Mouse (Mus musculus) olfactory bulb, adult 2 months (tissue): ENCODE data around the gene Pdcd4. TPM values are rescaled to one million over a fixed set of nuclear protein-coding genes. Genes with fewer than 3 reads are reported as not detected.

Source experiments
- H3K27ac ChIP-seq: fragments of 200-500 bp; 2 replicates; pipeline ENCODE4 v1.5.1; 2012; ENCODE audit warnings: low read depth, low read length; ENCODE audit not compliant: insufficient read depth
- H3K4me1 ChIP-seq: fragments of 200-500 bp; 2 replicates; pipeline ENCODE4 v1.6.1; 2012; ENCODE audit warnings: low read length; ENCODE audit not compliant: control insufficient read depth, insufficient read depth
- H3K4me3 ChIP-seq: fragments of 200-500 bp; 2 replicates; pipeline ENCODE4 v1.5.1; 2012; ENCODE audit warnings: mild to moderate bottlenecking, low read depth, low read length, moderate library complexity; ENCODE audit not compliant: insufficient read depth
- CTCF ChIP-seq: fragments of 200-500 bp; IDR thresholded peaks from 2 replicates; pipeline ENCODE4 v1.5.1; 2012; ENCODE audit warnings: low read depth, mild to moderate bottlenecking, low read length, moderate library complexity; ENCODE audit not compliant: insufficient read depth
- POLR2A ChIP-seq: fragments of 200-500 bp; IDR thresholded peaks from 2 replicates; pipeline ENCODE4 v1.6.1; 2012; ENCODE audit warnings: mild to moderate bottlenecking, low read depth, low read length, moderate library complexity; ENCODE audit not compliant: insufficient read depth
- WGBS: fragments of 180-500 bp; shearing (Covaris S2); methylation state at CpG from one replicate; pipeline ENCODE4 v1.1.7; 2018; 5-methylcytosine and 5-hydroxymethylcytosine counted together
- polyA plus RNA-seq: library from polyadenylated mRNA; stranded (reverse); fragments of >200 nt; gene quantifications from 2 replicates; pipeline ENCODE4 v1.2.4, GENCODE M21; 2012; ENCODE audit warnings: low replicate concordance; ENCODE audit not compliant: missing spikeins, insufficient read depth, insufficient read length

Pdcd4 gene
- polyA plus RNA-seq, 1 experiment: not detected

DNA sequence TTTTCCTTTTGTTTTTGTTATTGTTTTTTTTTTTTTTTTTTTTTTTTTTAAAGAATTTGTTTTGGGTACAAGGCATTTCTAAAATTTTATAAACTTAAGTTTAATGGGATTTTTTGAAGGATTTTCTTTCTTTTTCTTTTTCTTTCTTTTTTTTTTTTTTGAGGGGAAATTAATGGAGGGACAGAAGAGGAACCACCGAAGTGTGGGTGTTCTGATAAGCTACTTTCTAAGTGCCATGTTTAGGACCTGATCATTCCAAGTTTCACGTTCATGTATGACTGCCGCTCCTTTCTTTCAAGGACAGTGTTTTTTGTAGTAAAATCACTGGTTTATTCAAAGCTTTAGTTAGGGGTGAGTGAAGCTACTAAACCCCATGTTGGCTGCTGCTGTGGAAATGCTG is 37.2 kb downstream of the Pdcd4 start:
- Histone ChIP-seq H3K4me3 (no peak overlapping the region), H3K4me1 (no peaks in the 10 kb centered on the region), H3K27ac (no peak overlapping the region)
- TF ChIP-seq POLR2A: no peak
- no peak for TF ChIP-seq CTCF
- WGBS: 71% methylated on average over 3 of the region's 3 CpGs

DNA sequence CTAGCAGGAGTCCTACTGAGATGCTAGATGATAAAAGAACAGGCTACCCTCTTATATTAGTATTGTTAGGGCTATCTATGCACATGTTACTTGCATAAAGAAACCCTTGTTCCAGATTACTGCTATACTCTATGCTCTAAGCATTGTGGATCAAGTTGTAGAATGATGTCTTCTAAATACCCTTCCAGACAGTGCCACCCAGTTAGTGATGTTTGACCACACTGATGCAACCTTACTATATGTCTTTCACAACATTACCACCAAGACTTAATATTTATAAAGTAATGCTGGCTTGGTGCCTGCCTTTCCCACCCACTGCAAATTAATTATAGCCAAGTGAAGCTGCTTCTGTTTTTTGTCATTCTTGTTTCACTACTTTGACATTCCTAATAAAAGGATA is 41.0 kb downstream of the Pdcd4 start:
- Histone ChIP-seq H3K4me1 (no peaks in the 10 kb centered on the region), H3K27ac (no peak overlapping the region), H3K4me3 (no peak overlapping the region)
- no peak for TF ChIP-seq CTCF

DNA sequence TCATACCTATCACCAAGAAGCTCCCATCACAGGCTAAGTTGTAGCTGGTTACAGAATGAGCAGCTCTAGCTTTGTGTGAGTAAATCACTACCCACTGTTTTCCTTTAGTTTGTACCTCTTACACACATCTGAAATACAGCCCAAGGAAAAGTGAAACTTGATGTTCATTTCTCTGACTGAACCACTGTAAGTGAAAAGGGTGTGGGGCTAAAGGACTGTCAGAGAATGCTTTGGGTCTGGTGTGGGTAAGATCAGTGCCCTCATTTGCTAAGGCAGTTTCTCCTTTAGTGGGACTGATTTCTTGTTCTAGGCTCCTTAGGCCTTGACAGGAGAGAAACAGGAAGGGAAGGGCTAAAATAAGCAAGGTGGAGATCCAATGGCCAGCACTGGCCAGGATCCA is 42.0 kb downstream of the Pdcd4 start:
- no peak overlapping the region for H3K4me3 ChIP-seq
- H3K4me1 ChIP-seq: no peaks in the 10 kb centered on the region
- TF ChIP-seq CTCF (no peak), POLR2A (no peak)
- H3K27ac ChIP-seq: no peak overlapping the region

DNA sequence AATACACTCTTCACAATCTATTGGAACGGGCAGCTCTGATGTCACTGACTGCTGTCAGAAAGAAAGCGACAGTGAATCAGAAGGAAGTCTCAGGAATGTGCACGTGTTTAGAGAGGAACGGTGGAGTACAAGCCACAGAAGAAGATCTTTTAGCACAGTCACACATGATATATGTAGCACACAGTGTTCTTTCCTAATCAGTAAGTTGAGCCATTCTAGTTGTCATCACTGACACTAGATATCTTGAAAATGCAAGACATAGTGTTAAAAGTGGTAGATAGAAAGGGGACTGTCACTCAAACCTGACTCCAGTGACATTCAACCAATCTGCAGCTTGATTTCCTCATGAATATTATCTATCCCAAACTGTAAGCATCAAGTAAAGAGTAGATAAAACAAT is 47.4 kb downstream of the Pdcd4 start:
- no peaks in the 10 kb centered on the region for H3K4me1 ChIP-seq
- TF ChIP-seq POLR2A (no peak), CTCF (no peak)
- no peak overlapping the region for H3K27ac ChIP-seq
- H3K4me3 ChIP-seq: no peak overlapping the region
- 82% methylated on average over 4 of the region's 4 CpGs for WGBS

- Histone ChIP-seq H3K4me1 (no peaks in the 10 kb centered on the region), H3K27ac (no peak overlapping the region), H3K4me3 (no peak overlapping the region)
- WGBS: 71% methylated on average over 4 of the region's 4 CpGs
- no peak for TF ChIP-seq POLR2A
- no peak for TF ChIP-seq CTCF
Measured at GRCm38 (mm10) chr19:53941139-53941538, 49.1 kb downstream of the Pdcd4 start.

DNA sequence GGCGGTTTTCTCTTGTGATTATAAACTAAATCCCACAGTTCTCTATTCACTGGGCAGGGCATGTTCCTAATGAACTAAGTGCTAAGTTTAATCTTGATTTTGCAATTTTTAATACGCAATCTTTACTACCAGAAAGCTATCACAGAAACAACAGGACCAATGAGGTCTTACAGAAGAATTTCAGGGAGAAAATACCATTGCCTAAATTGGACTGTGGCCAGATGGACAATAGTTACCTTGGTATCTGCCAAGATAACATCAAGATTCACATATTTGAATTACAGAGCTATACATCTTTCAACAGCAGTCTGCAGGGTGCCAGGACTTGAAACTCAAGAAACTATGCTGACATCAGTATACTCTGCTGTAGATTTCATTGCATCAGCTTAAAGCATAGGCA is 50.3 kb downstream of the Pdcd4 start:
- H3K27ac ChIP-seq: no peak overlapping the region
- whole genome bisulfite sequencing: 87% methylated on average over 2 of the region's 2 CpGs
- H3K4me1 ChIP-seq: no peaks in the 10 kb centered on the region
- TF ChIP-seq CTCF (no peak), POLR2A (no peak)
- no peak overlapping the region for H3K4me3 ChIP-seq

- TF ChIP-seq CTCF (no peak), POLR2A (peak; percentile 75)
- Histone ChIP-seq H3K27ac (peak within 1 kb of the TSS; percentile 93), H3K4me1 (no peaks in the 10 kb centered on the region), H3K4me3 (peak within 1 kb of the TSS; percentile 74)
- under 1% methylated on average over 62 of the region's 62 CpGs for WGBS
Measured at GRCm38 (mm10) chr19:53943802-53944785, 52.1 kb downstream of the Pdcd4 start, which contains the start of the genes Shoc2 and Bbip1. Gene Shoc2 (plus strand): TSS chr19:53944306. Gene Bbip1 (minus strand): TSS chr19:53944627.

GRCm38 (mm10) chr19:53944786-53945169 is 52.7 kb downstream of the Pdcd4 start:
- Histone ChIP-seq H3K27ac (no peak overlapping the region), H3K4me3 (peak overlapping the region; percentile 69), H3K4me1 (no peaks in the 10 kb centered on the region)
- WGBS: under 1% methylated on average over 40 of the region's 47 CpGs
- no peak for TF ChIP-seq CTCF
- no peak for TF ChIP-seq POLR2A

- WGBS: 5% methylated on average over 51 of the region's 69 CpGs
- TF ChIP-seq CTCF (no peak), POLR2A (no peak)
- H3K4me1 ChIP-seq: no peaks in the 10 kb centered on the region
- no peak overlapping the region for H3K27ac ChIP-seq
- H3K4me3 ChIP-seq: peak overlapping the region; percentile 69
Measured at GRCm38 (mm10) chr19:53945171-53946042, 53.4 kb downstream of the Pdcd4 start.
